ENCODE assay signal across 22 mouse cellular contexts in the genomic region with DNA sequence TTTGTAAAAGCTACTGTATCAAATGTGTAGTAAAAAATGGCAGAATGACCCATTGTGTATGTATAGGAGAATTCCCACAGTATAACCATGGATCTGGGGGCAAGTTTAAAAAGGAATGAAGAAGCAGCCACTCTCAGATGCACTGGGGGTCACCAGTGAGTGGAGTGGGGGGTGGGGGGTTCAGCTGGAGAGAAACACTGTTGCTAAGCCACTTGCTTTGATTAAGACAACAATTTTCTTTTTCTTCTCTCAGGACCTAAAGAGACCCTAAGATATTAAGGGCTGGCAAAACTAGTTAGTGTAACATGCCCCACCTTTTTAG.
"Had no signal": no experiment of that assay in that cellular context is flagged by ENCODE, and none has a peak within 500 bp of the region (broad histone marks: within the 10 kb centered on the region; RNA-seq: fewer than 3 reads in every experiment).

No protein-coding gene starts in this region.

- H3K27ac ChIP-seq: kidney, postnatal 0 days; layer of hippocampus, adult 2 months; limb, embryonic 10.5 days; limb, embryonic 13.5 days; liver, embryonic 12.5 days; liver, embryonic 15.5 days; lung, embryonic 15.5 days; neural tube, embryonic 12.5 days; neural tube, embryonic 15.5 days; stomach, postnatal 0 days had no signal

- H3K4me2 ChIP-seq: limb, embryonic 13.5 days; liver, embryonic 12.5 days; liver, embryonic 15.5 days; lung, embryonic 15.5 days; neural tube, embryonic 12.5 days; neural tube, embryonic 15.5 days had no signal

- ATAC-seq: intestine, postnatal 0 days; liver, embryonic 12.5 days had no signal

- H3K36me3 ChIP-seq: limb, embryonic 10.5 days; limb, embryonic 13.5 days; liver, embryonic 12.5 days; liver, embryonic 15.5 days; lung, embryonic 15.5 days; neural tube, embryonic 12.5 days; neural tube, embryonic 15.5 days had no signal

- H3K27me3 ChIP-seq: limb, embryonic 13.5 days; liver, embryonic 12.5 days; liver, embryonic 15.5 days; lung, embryonic 15.5 days; neural tube, embryonic 12.5 days; neural tube, embryonic 15.5 days had no signal

- DNase-seq: kidney, adult 2 months; kidney, postnatal 25 days; layer of hippocampus, adult 9-11 months; liver; right cerebral cortex, adult 18-20 months; right cerebral cortex, postnatal 14 days; right cerebral cortex, postnatal 4 days; thymus, adult 2 months; thymus, postnatal 14 days; thymus, postnatal 4 days had no signal

- H3K9me3 ChIP-seq: limb, embryonic 10.5 days; limb, embryonic 13.5 days; liver, embryonic 12.5 days; liver, embryonic 15.5 days; lung, embryonic 15.5 days; megakaryocyte, embryonic 14.5 days; neural tube, embryonic 12.5 days; neural tube, embryonic 15.5 days had no signal

- H3K4me1 ChIP-seq: limb, embryonic 10.5 days; limb, embryonic 13.5 days; liver, embryonic 12.5 days; liver, embryonic 15.5 days; lung, embryonic 15.5 days; neural tube, embryonic 15.5 days had no signal

- H3K9ac ChIP-seq: limb, embryonic 13.5 days; liver, embryonic 12.5 days; liver, embryonic 15.5 days; lung, embryonic 15.5 days; neural tube, embryonic 12.5 days; neural tube, embryonic 15.5 days had no signal

- H3K4me3 ChIP-seq: layer of hippocampus, adult 2 months; limb, embryonic 10.5 days; limb, embryonic 13.5 days; liver, embryonic 12.5 days; liver, embryonic 15.5 days; lung, embryonic 15.5 days; megakaryocyte, embryonic 14.5 days; neural tube, embryonic 12.5 days; neural tube, embryonic 15.5 days had no signal
